Comparison of ENCODE assay signal across 10 mouse cellular contexts in genomic region chr14:36583338-36584064, GRCm38 (mm10).
DNase-seq lines count a peak whose midpoint lies in the region; ATAC-seq and TF ChIP-seq lines count a peak whose summit lies in the region.
"Had no signal": no experiment of that assay in that cellular context is flagged by ENCODE, and none has a peak within 500 bp of the region (broad histone marks: within the 10 kb centered on the region; RNA-seq: fewer than 3 reads in every experiment).

No protein-coding gene starts in this region.

- TF ChIP-seq CTCF in brain, embryonic 14.5 days (IDR thresholded peaks at IDR 0.05; ENCODE audit: borderline replicate concordance, extremely low read depth, insufficient read depth, insufficient read length), result no peak

- ATAC-seq in heart, embryonic 12.5 days (ENCODE audit: insufficient number of reproducible peaks, low FRiP score), result peak; percentile 81
- ATAC-seq in megakaryocyte, adult 5-6 weeks (ENCODE audit: poor library complexity, severe bottlenecking), result no peak

- no peak for DNase-seq in heart, adult 9 months (ENCODE audit: low spot score in 2 of 2)
- DNase-seq in 3T3-L1 (ENCODE audit: low read depth, low spot score), result peak; percentile 10
- DNase-seq in brain, embryonic 14.5 days (ENCODE audit: low read depth), result peak; percentile 62
- DNase-seq in layer of hippocampus, adult 9-10 months (ENCODE audit: low spot score), result peak; percentile 18
- no peak for DNase-seq in natural killer cell, adult 2 months (ENCODE audit: low spot score in 2 of 2)
- DNase-seq: heart, postnatal 10 days; lung, adult 18-20 months had no signal

- no peak overlapping the region for H3K27ac ChIP-seq in heart, embryonic 12.5 days (ENCODE audit: poor library complexity, severe bottlenecking)
- H3K27ac ChIP-seq: midbrain, embryonic 12.5 days had no signal

- no peaks in the 10 kb centered on the region for H3K9me3 ChIP-seq in heart, embryonic 12.5 days (replicated peaks)
- H3K9me3 ChIP-seq: midbrain, embryonic 12.5 days had no signal

- WGBS in heart, embryonic 12.5 days, result 73% methylated on average over 3 of the region's 3 CpGs

- no peaks in the 10 kb centered on the region for H3K4me1 ChIP-seq in heart, embryonic 12.5 days (replicated peaks)
- H3K4me1 ChIP-seq: midbrain, embryonic 12.5 days had no signal

- no peak for TF ChIP-seq POLR2A in brain, embryonic 14.5 days (IDR thresholded peaks at IDR 0.05; ENCODE audit: borderline replicate concordance, extremely low read depth, insufficient read depth, insufficient read length, poor library complexity, severe bottlenecking)

- H3K27me3 ChIP-seq in heart, embryonic 12.5 days (replicated peaks), result no peaks in the 10 kb centered on the region
- H3K27me3 ChIP-seq: midbrain, embryonic 12.5 days had no signal

- H3K4me3 ChIP-seq in heart, embryonic 12.5 days, result no peak overlapping the region
- H3K4me3 ChIP-seq: midbrain, embryonic 12.5 days had no signal

- no peaks in the 10 kb centered on the region for H3K36me3 ChIP-seq in heart, embryonic 12.5 days
- H3K36me3 ChIP-seq: midbrain, embryonic 12.5 days had no signal

- H3K9ac ChIP-seq in heart, embryonic 12.5 days, result no peak overlapping the region
- H3K9ac ChIP-seq: midbrain, embryonic 12.5 days had no signal

- no peak overlapping the region for H3K4me2 ChIP-seq in heart, embryonic 12.5 days
- H3K4me2 ChIP-seq: midbrain, embryonic 12.5 days had no signal

Comparison
In these comparisons a context has a peak if more than half of its experiments do, and no peak if none do; other contexts are left out.
1. DNase-seq: peak in 3T3-L1 (single experiment), brain, embryonic 14.5 days (single experiment) and layer of hippocampus, adult 9-10 months (single experiment); none in heart, adult 9 months (0 of 2) and natural killer cell, adult 2 months (0 of 2).